Mouse (Mus musculus) cerebellum, postnatal 4 days (tissue): ENCODE data around the gene Tmem100.

ENCODE experiments used
- DNase-seq, 2 experiments: peaks; one replicate each; pipeline ENCODE4 v3.0.0; 2022; ENCODE audit warnings: low spot score in 2 of 2, mixed read lengths in 1 of 2

Tmem100 gene

DNA sequence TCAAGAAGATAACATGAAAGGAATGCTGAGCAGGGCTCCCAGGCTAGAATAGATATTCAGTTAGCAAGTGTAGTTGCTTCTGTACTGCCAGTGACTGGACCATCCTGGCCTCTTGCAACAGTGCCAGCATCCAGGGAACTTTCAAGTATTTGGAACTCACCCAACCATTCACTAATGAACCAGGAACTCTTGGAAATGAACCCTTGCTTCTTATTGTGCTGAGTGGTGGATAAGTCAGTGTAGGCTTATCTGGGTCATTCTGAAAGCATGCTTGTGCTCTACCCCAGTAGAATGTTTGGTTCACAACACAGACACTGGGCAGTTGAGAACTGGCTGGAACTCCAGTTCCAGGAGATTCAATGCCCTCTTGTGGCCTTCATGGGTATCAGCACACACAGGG, 29.1 kb downstream of the Tmem100 start:
- no peak for DNase-seq

DNA sequence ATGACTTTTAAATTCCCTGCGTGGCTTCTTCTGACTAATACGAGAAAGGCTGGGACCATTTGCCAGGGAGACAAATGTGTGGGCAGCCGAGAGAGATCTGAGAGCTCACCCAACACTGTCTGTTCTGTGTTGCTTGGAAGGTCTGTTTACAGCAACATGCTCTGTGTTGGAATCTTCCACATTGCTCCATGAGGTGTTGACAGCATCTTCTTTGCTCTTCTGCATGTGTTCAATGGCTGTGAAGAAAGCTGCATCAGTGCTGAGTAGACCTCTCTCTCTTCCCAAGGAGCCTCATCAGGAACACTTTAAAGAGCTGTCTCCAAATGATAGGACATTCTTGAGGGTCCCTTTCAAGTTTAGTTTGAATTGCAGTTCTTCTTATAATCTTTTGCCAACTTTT, 32.5 kb downstream of the Tmem100 start:
- no peak for DNase-seq

GRCm38 (mm10) chr11:90066405-90067250, 36.5 kb downstream of the Tmem100 start:
- no peak for DNase-seq

DNA sequence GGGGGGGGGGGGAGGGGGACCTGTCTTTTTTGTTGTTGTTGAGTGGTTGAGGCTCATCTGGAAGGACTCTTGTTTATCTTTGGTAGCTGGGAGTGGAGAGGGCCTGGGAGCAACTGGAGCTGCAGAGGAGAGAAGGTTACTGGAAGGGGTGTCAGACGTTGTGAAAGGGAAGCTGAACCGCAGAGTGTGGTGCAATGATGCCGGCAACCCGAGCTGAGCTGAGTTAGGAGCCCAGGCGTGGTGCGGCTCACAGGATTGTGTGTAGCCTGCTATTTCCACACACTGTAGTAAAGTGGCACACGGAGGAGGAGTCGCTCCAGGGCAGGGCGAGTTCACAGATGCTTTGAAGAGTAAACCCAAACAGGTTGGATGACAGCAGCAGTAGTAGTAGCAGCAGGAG, 41.6 kb downstream of the Tmem100 start:
- no peak for DNase-seq

GRCm38 (mm10) chr11:90073201-90073600, 43.1 kb downstream of the Tmem100 start:
- no peak for DNase-seq

DNA sequence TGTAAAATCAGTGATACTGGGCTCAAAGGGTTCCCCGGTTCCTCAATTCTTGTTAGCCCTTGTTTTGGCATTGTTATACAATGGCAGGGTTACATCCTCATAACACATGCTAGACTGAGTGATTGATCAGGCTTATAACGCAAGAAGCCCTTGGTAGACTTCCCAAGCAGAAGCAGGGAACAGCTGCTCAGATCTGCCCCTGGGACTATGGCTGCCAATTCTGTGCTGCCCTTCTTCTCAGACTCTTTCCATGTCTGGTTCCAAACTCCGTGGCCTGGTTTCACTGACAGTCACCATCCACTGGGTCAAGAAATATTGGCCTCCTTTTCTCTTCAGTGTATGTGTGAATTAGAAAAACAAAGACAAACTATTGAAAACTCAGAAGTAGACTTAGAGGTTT, 46.5 kb downstream of the Tmem100 start:
- DNase-seq = no peak

DNA sequence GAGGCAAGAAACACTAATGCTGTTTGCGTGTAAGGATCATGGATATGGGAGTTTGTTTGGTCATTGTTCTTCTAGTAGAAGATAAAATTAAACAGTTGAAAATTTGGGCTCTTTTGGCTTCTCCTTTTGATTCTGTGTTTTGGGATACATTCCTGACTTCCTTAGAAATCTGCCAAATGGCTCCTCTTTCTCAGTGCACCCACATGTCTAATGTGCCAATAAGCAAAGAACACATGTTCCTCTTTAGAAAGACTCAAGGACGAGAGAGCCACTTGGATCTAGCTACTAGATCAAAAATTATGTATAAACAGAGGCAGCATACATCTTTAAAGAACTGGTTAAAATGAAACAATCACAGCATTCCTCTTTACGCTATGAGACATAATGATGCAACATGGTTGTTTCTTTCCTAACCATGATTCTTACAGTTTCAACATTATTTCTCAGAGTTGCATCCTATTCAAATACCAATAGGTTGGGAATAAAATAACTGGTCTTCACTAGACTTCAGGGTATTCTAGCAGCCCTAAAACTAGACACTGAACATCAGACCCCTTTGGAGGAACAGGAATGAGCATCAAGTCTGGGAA, 50.6 kb downstream of the Tmem100 start:
- no peak for DNase-seq

DNA sequence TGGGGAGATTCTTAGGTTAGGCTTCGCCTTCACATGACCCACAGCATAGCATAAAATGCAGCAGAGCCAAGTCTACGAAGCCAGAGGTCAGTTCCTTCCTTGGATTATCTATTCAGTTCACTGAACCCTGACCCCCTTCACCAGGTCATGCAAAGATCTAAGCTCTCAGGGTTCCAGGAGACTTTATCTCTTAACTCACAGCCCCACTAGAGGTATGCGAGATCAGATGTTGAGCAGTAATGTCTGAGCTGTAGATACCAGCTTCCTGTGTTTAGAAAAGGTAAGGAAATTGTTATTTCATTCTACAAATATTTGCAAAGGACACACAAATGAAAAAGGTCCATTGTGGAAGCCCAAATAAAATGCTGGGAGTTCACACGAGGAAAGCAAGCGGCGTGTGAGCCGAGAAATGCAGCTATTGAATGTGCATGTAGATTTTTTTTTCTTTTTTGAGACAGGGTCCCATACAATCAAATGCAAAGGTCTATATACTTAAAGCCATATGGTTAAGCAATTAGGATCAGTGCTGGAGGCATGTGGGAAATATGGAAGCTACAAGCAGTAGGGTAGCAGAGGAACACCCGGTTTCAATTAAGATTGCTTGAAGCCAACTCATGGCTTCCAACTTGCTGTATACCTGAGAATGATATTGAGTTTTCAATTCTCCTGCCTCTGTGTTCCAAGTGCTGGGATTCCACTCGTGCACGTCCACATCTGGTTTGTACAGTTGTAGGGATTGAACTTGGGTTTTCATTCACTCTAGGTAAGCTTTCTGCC, 51.9 kb downstream of the Tmem100 start:
- no peak for DNase-seq

DNA sequence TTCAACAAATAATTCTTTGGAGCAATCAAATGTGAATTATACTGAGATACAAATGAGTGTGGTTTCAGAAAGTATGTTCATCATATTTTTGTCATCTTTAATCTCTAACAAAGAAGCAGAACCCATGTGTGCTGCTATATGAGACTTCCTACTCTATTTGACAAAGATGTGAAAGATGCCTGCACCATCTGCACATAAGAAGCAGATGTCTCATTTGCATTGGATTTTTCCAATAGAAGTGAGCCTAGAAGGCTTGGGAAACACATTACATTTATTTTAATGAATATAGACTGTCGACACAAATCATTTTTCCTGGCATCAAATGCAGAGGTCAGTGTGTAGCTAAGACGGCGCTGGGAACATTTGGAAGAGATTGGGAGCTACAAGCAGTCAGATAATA, 52.9 kb downstream of the Tmem100 start:
- DNase-seq = no peak

GRCm38 (mm10) chr11:90084166-90084565, 54.0 kb downstream of the Tmem100 start:
- no peak for DNase-seq
